Mouse (Mus musculus) heart, embryonic 13.5 days (tissue): ENCODE measurements around the gene Abl2. TPM values are rescaled to one million over a fixed set of nuclear protein-coding genes. Genes with fewer than 3 reads are reported as not detected.

ENCODE experiments used
- ATAC-seq: fragments of 200-750 bp; cut with Nextera tagmentation; 2 replicates; pipeline ENCODE4 v1.8.0; 2017; ENCODE audit warnings: moderate TSS enrichment; ENCODE audit not compliant: insufficient number of reproducible peaks, low FRiP score, low TSS enrichment; ENCODE audit errors: extremely low read depth
- H3K27ac ChIP-seq: fragments of 300-500 bp; sonication (generic); replicated peaks from 2 replicates; pipeline ENCODE4 v1.5.1; 2015; ENCODE audit warnings: moderate library complexity, mild to moderate bottlenecking, inconsistent platforms
- H3K27me3 ChIP-seq: fragments of 300-500 bp; sonication (generic); replicated peaks from 2 replicates; pipeline ENCODE4 v1.6.1; 2015; ENCODE audit warnings: mild to moderate bottlenecking, inconsistent platforms
- H3K36me3 ChIP-seq: fragments of 300-500 bp; sonication (generic); 2 replicates; pipeline ENCODE4 v1.6.1; 2015; ENCODE audit warnings: mild to moderate bottlenecking, inconsistent platforms
- H3K4me1 ChIP-seq: fragments of 300-500 bp; sonication (generic); 2 replicates; pipeline ENCODE4 v1.6.1; 2015; ENCODE audit warnings: inconsistent platforms
- H3K4me2 ChIP-seq: fragments of 300-500 bp; sonication (generic); 2 replicates; pipeline ENCODE4 v1.6.1; 2015; ENCODE audit warnings: inconsistent platforms, mild to moderate bottlenecking, moderate library complexity
- H3K4me3 ChIP-seq: fragments of 300-500 bp; sonication (generic); 2 replicates; pipeline ENCODE4 v1.5.1; 2015; ENCODE audit warnings: moderate library complexity, mild to moderate bottlenecking, inconsistent platforms
- H3K9ac ChIP-seq: fragments of 300-500 bp; sonication (generic); 2 replicates; pipeline ENCODE4 v1.6.1; 2015; ENCODE audit warnings: inconsistent platforms, mild to moderate bottlenecking, moderate library complexity
- H3K9me3 ChIP-seq: fragments of 300-500 bp; sonication (generic); 2 replicates; pipeline ENCODE4 v1.6.1; 2016; ENCODE audit warnings: inconsistent platforms
- WGBS: fragments of 180-500 bp; shearing (Covaris S2); methylation state at CpG from one replicate; pipeline ENCODE4 v1.1.7; 2015; ENCODE audit warnings: mixed read lengths; 5-methylcytosine and 5-hydroxymethylcytosine counted together
- polyA plus RNA-seq: library from polyadenylated mRNA; unstranded; fragments of >200 nt; fragmentation: Nextera tagmentation; extraction: Ambion mirVana; gene quantifications from 2 replicates; pipeline ENCODE4 v1.2.1, GENCODE M21; 2015

Gene Abl2
- polyA plus RNA-seq, 1 experiment from 2014 or later = 2.4 TPM

GRCm38 (mm10) chr1:156539787-156540560 lies 18.6 kb upstream of the Abl2 start:
- 41% methylated on average over 4 of the region's 4 CpGs for WGBS
- H3K4me1 ChIP-seq = peaks cover 5% of the 10 kb centered on the region
- no peaks in the 10 kb centered on the region for H3K27me3 ChIP-seq
- H3K9ac ChIP-seq = no peak overlapping the region
- H3K36me3 ChIP-seq = no peaks in the 10 kb centered on the region
- no peak for ATAC-seq
- H3K9me3 ChIP-seq = no peaks in the 10 kb centered on the region
- H3K4me3 ChIP-seq = no peak overlapping the region
- no peak overlapping the region for H3K4me2 ChIP-seq
- H3K27ac ChIP-seq = no peak overlapping the region

DNA sequence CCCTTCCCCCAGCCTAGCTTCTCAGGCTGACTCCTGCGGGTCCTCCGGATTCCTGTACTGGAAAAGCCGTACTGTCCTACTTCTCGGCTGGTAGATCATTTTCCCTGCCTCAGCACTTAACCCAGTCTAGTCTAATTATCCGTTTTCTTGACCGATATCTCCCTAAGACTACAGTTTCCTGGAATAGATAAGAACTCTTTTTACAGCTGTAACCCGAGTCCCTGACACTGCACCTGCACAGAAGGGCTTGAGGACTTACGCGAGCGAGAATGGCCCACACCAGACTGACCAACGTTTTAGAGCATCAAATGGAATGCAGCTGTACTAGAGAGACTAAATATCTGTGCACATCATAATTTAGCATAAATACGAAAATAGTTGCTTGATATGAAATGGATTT lies 14.6 kb upstream of the Abl2 start:
- H3K36me3 ChIP-seq = no peaks in the 10 kb centered on the region
- H3K27me3 ChIP-seq = no peaks in the 10 kb centered on the region
- H3K9me3 ChIP-seq = no peaks in the 10 kb centered on the region
- peaks cover 5% of the 10 kb centered on the region for H3K4me1 ChIP-seq
- 15% methylated on average over 12 of the region's 12 CpGs for WGBS
- peak overlapping the region; percentile 25; the same call in 1 of the 2 replicates for H3K9ac ChIP-seq
- no peak overlapping the region for H3K27ac ChIP-seq
- H3K4me2 ChIP-seq = peak overlapping the region; percentile 53
- H3K4me3 ChIP-seq = no peak overlapping the region
- ATAC-seq = no peak

GRCm38 (mm10) chr1:156558950-156559640 lies 509 bp downstream of the Abl2 start:
- ATAC-seq = peak; percentile 44
- H3K4me3 ChIP-seq = peak overlapping the region; percentile 94

DNA sequence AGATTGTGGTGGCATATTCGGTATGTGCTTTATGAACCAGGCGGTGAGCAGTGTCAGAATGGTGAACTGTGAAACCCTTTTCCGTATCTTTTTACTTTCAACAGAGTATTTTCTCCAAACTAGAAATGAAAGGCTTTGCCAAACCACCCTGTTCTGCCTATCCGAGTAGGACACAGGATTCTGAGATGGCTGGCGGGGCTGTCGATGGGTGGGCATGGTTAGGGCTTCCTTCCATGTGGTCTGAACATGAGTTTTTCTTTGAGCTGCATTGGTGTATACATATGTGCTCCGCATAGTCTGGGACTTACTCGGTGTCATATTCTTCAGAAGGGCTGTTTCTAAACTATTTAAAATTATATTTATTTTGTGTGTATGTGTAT lies 1.0 kb downstream of the Abl2 start:
- H3K4me2 ChIP-seq = peak overlapping the region; percentile 84

More at GRCm38 (mm10) chr1:156558950-156559640, 509 bp downstream of the Abl2 start:
- no peaks in the 10 kb centered on the region; the same call in 1 of the 2 replicates for H3K36me3 ChIP-seq
- peaks cover 13% of the 10 kb centered on the region for H3K4me1 ChIP-seq
- H3K4me2 ChIP-seq = peak overlapping the region; percentile 84
- under 1% methylated on average over 44 of the region's 66 CpGs for WGBS
- no peaks in the 10 kb centered on the region for H3K27me3 ChIP-seq
- peak overlapping the region; percentile 96 for H3K27ac ChIP-seq
- H3K9ac ChIP-seq = peak overlapping the region; percentile 96
- H3K9me3 ChIP-seq = no peaks in the 10 kb centered on the region

GRCm38 (mm10) chr1:156560500-156560899 lies 1.9 kb downstream of the Abl2 start:
- Histone ChIP-seq H3K4me3 (peak overlapping the region; percentile 94; the same call in 1 of the 2 replicates), H3K4me2 (peak overlapping the region; percentile 84), H3K36me3 (no peaks in the 10 kb centered on the region; the same call in 1 of the 2 replicates), H3K27ac (no peak overlapping the region), H3K27me3 (no peaks in the 10 kb centered on the region), H3K9ac (peak overlapping the region; percentile 28; the same call in 1 of the 2 replicates), H3K9me3 (no peaks in the 10 kb centered on the region), H3K4me1 (peaks cover 13% of the 10 kb centered on the region)
- no peak for ATAC-seq
- 81% methylated on average over 9 of the region's 9 CpGs for WGBS

More for the DNA sequence above, 1.0 kb downstream of the Abl2 start:
- peak overlapping the region; percentile 96 for H3K27ac ChIP-seq
- 14% methylated on average over 8 of the region's 8 CpGs for WGBS
- no peaks in the 10 kb centered on the region; the same call in 1 of the 2 replicates for H3K36me3 ChIP-seq
- H3K4me1 ChIP-seq = peaks cover 13% of the 10 kb centered on the region
- ATAC-seq = no peak
- peak overlapping the region; percentile 94 for H3K4me3 ChIP-seq
- H3K27me3 ChIP-seq = no peaks in the 10 kb centered on the region
- H3K9me3 ChIP-seq = no peaks in the 10 kb centered on the region
- peak overlapping the region; percentile 96 for H3K9ac ChIP-seq

- Histone ChIP-seq H3K36me3 (peaks cover 3% of the 10 kb centered on the region), H3K4me1 (peaks cover 12% of the 10 kb centered on the region), H3K27ac (no peak overlapping the region), H3K4me3 (no peak overlapping the region), H3K9me3 (no peaks in the 10 kb centered on the region), H3K27me3 (no peaks in the 10 kb centered on the region), H3K9ac (no peak overlapping the region), H3K4me2 (no peak overlapping the region)
- ATAC-seq = no peak
- WGBS = 77% methylated on average over 2 of the region's 2 CpGs
Measured at GRCm38 (mm10) chr1:156565328-156565727, 6.7 kb downstream of the Abl2 start.

DNA sequence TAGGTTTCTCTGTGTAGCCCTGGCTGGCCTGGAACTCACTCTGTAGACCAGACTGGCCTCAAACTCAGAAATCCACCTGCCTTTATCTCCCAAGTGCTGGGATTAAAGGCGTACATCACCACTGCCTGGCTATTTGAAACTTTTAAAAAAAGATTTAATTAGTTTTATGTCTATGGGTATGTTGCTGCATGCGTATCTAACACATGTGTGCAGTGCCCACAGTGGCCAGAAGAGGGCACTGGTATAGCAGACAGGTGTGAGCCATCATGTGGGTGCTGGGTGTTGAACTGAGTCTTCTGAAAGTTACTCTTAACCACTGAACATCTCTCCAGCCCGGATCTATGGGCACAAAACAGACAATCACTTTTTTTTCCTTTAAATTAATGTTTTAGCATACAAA lies 7.5 kb downstream of the Abl2 start:
- Histone ChIP-seq H3K36me3 (peaks cover 3% of the 10 kb centered on the region), H3K4me2 (no peak overlapping the region), H3K4me1 (peaks cover 7% of the 10 kb centered on the region; the same call in 1 of the 2 replicates), H3K9me3 (no peaks in the 10 kb centered on the region), H3K4me3 (no peak overlapping the region), H3K27ac (no peak overlapping the region), H3K27me3 (no peaks in the 10 kb centered on the region), H3K9ac (no peak overlapping the region)
- 94% methylated on average over 3 of the region's 3 CpGs for WGBS
- no peak for ATAC-seq

- no peaks in the 10 kb centered on the region for H3K9me3 ChIP-seq
- no peak overlapping the region for H3K4me2 ChIP-seq
- no peak for ATAC-seq
- H3K27ac ChIP-seq = no peak overlapping the region
- H3K4me3 ChIP-seq = no peak overlapping the region
- peaks cover 3% of the 10 kb centered on the region; the same call in 1 of the 2 replicates for H3K36me3 ChIP-seq
- WGBS = 72% methylated on average over 4 of the region's 4 CpGs
- H3K27me3 ChIP-seq = no peaks in the 10 kb centered on the region
- peaks cover 7% of the 10 kb centered on the region; the same call in 1 of the 2 replicates for H3K4me1 ChIP-seq
- H3K9ac ChIP-seq = no peak overlapping the region
Measured at GRCm38 (mm10) chr1:156569615-156570014, 11.0 kb downstream of the Abl2 start.

- WGBS = 92% methylated on average over 4 of the region's 4 CpGs
- no peak overlapping the region for H3K27ac ChIP-seq
- H3K27me3 ChIP-seq = no peaks in the 10 kb centered on the region
- no peak overlapping the region for H3K4me3 ChIP-seq
- H3K4me2 ChIP-seq = no peak overlapping the region
- H3K36me3 ChIP-seq = no peaks in the 10 kb centered on the region
- H3K9me3 ChIP-seq = no peaks in the 10 kb centered on the region
- no peak for ATAC-seq
- H3K4me1 ChIP-seq = peaks cover 12% of the 10 kb centered on the region
- H3K9ac ChIP-seq = no peak overlapping the region
Measured at GRCm38 (mm10) chr1:156572952-156573351, 14.4 kb downstream of the Abl2 start.

DNA sequence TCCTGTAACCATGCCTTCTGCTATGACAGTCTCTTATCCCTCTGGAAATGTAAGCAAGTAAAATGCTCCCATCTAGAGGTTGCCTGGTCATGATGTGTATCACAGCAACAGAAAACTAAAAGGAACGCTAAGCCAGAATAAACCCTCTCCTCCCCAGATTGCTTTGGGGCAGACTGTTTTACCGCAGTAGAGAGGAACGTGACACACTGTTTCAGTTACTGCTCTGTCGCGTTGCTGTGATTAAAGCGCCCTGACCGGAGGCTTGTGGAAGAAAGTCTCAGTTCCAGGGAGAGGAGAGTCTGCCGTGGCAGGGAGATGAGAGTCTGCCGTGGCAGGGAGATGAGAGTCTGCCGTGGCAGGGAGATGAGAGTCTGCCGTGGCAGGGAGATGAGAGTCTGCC lies 22.6 kb downstream of the Abl2 start:
- 68% methylated on average over 11 of the region's 11 CpGs for WGBS
- Histone ChIP-seq H3K4me2 (peak overlapping the region; percentile 22; the same call in 1 of the 2 replicates), H3K27me3 (no peaks in the 10 kb centered on the region), H3K4me1 (peaks cover 23% of the 10 kb centered on the region), H3K9ac (no peak overlapping the region), H3K36me3 (no peaks in the 10 kb centered on the region), H3K9me3 (no peaks in the 10 kb centered on the region), H3K4me3 (no peak overlapping the region), H3K27ac (0 out of 2 replicates have a peak overlapping the region, but pooled peaks have one; percentile 40)
- no peak for ATAC-seq

DNA sequence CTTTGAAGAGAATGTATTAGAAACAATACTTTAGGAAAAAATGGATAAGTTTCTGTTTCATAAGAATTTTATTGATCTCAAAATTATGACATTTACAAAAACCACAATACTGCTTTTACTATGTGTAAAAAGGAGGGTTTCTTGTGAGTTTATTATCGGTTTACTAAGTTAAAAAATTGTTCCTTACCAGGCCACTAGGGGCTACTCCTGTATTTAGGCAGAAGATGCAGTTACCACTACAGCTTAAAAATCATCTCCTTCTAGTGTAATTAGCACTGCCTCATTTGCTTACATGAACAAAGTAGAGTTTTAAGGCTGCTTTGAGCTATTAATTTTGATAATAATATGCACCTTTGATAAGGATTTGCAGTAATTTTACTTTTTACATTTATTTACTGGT lies 25.6 kb downstream of the Abl2 start:
- Histone ChIP-seq H3K4me2 (no peak overlapping the region), H3K36me3 (no peaks in the 10 kb centered on the region), H3K4me3 (no peak overlapping the region), H3K4me1 (peaks cover 18% of the 10 kb centered on the region), H3K9me3 (no peaks in the 10 kb centered on the region), H3K27me3 (no peaks in the 10 kb centered on the region), H3K9ac (no peak overlapping the region), H3K27ac (no peak overlapping the region)
- WGBS = 49% methylated on average over 1 of the region's 1 CpGs
- ATAC-seq = no peak
